Mouse (Mus musculus) heart, adult 2 months (tissue): ENCODE measurements at regions not wholly inside any gene's neighbourhood (a gene's known extent, or its start where the extent isn't known, plus 50 kb on each side); places are given as distances from the start of the nearest gene placed in this dataset.

Source experiments
- EP300 ChIP-seq: fragments of 200-500 bp; IDR thresholded peaks from 2 replicates; pipeline ENCODE4 v1.6.1; 2011; ENCODE audit warnings: low read depth, low read length, control low read depth; ENCODE audit not compliant: insufficient read depth
- POLR2A ChIP-seq: fragments of 200-500 bp; IDR thresholded peaks from 2 replicates; pipeline ENCODE4 v1.6.1; 2011; ENCODE audit warnings: mild to moderate bottlenecking, low read depth, low read length, control low read depth; ENCODE audit not compliant: insufficient read depth

GRCm38 (mm10) chr13:44176121-44176520 lies 391.5 kb downstream of the Cd83 start:
- no peak for TF ChIP-seq POLR2A
- no peak for TF ChIP-seq EP300
